Mouse (Mus musculus) neural tube, embryonic 11.5 days (tissue): ENCODE measurements around the gene N4bp2l2. TPM values are rescaled to one million over a fixed set of nuclear protein-coding genes. Genes with fewer than 3 reads are reported as not detected.

Source experiments
- ATAC-seq: fragments of 200-750 bp; cut with Nextera tagmentation; 2 replicates; pipeline ENCODE4 v1.8.0; 2017; ENCODE audit warnings: moderate number of reproducible peaks, mild to moderate bottlenecking, moderate TSS enrichment, moderate library complexity; ENCODE audit not compliant: insufficient read depth, low FRiP score, low TSS enrichment
- DNase-seq: peaks from one replicate; pipeline ENCODE4 v3.0.0-alpha.2; 2015; ENCODE audit warnings: low spot score
- H3K27ac ChIP-seq: fragments of 300-500 bp; sonication (generic); 2 replicates; pipeline ENCODE4 v1.5.1; 2014; ENCODE audit warnings: low read depth, mild to moderate bottlenecking, low read length
- H3K27me3 ChIP-seq: fragments of 300-500 bp; sonication (generic); 2 replicates; pipeline ENCODE4 v1.6.1; 2014; ENCODE audit warnings: mild to moderate bottlenecking, low read length, mixed read lengths; ENCODE audit not compliant: control insufficient read depth, insufficient read depth
- H3K36me3 ChIP-seq: fragments of 300-500 bp; sonication (generic); 2 replicates; pipeline ENCODE4 v1.6.1; 2014; ENCODE audit warnings: mild to moderate bottlenecking, low read length, moderate library complexity, mixed read lengths; ENCODE audit not compliant: control insufficient read depth, insufficient read depth
- H3K4me1 ChIP-seq: fragments of 300-500 bp; sonication (generic); 2 replicates; pipeline ENCODE4 v1.6.1; 2014; ENCODE audit warnings: low read length, mixed read lengths; ENCODE audit not compliant: control insufficient read depth, insufficient read depth
- H3K4me2 ChIP-seq: fragments of 300-500 bp; sonication (generic); 2 replicates; pipeline ENCODE4 v1.6.1; 2014; ENCODE audit warnings: low read depth, mild to moderate bottlenecking, moderate library complexity
- H3K4me3 ChIP-seq: fragments of 300-500 bp; sonication (generic); 2 replicates; pipeline ENCODE4 v1.5.1; 2014; ENCODE audit warnings: low read depth, low read length
- H3K9ac ChIP-seq: fragments of 300-500 bp; sonication (generic); 2 replicates; pipeline ENCODE4 v1.6.1; 2014; ENCODE audit warnings: mild to moderate bottlenecking, low read length
- H3K9me3 ChIP-seq: fragments of 300-500 bp; sonication (generic); 2 replicates; pipeline ENCODE4 v1.6.1; 2016; ENCODE audit warnings: low read length; ENCODE audit not compliant: control insufficient read depth
- WGBS: fragments of 180-500 bp; shearing (Covaris S2); extraction: QIAGEN DNeasy Blood & Tissue Kit; methylation state at CpG from one replicate; pipeline ENCODE4 v1.1.7; 2014; 5-methylcytosine and 5-hydroxymethylcytosine counted together
- polyA plus RNA-seq: library from polyadenylated mRNA; unstranded; fragments of >200 nt; fragmentation: Nextera tagmentation; extraction: Ambion mirVana; gene quantifications from 2 replicates; pipeline ENCODE4 v1.2.1, GENCODE M21; 2014

The N4bp2l2 gene
- polyA plus RNA-seq, 1 experiment from 2014 or later = 44.8 TPM

- Histone ChIP-seq H3K4me1 (no peaks in the 10 kb centered on the region), H3K9me3 (no peaks in the 10 kb centered on the region), H3K27ac (no peak overlapping the region), H3K9ac (no peak overlapping the region), H3K4me2 (no peak overlapping the region), H3K4me3 (no peak overlapping the region), H3K27me3 (no peaks in the 10 kb centered on the region), H3K36me3 (no peaks in the 10 kb centered on the region)
- WGBS = 83% methylated on average over 1 of the region's 1 CpGs
- DNase-seq (no peak), ATAC-seq (no peak)
Observed at GRCm38 (mm10) chr5:150611136-150611535, 54.8 kb downstream of the N4bp2l2 start.

DNA sequence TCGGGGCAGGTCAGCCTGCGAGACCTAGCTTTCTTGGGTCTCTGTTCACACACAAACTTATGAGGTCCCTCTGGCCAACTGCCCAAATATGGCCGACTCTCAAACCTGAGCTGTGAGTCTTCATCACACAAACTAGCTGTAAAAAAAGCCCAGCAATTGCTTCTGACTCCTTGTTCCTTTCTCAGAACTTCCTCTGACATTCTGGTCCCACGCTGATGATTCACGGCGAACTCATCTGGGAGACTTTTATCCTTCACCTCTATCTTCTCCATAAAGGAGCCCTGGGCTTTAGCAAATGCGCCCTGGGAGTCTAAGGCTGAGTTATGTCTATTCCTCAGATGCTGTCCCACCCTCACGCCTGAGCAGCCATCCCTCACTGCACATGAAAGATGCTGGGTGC is 58.4 kb downstream of the N4bp2l2 start:
- Histone ChIP-seq H3K4me2 (no peak overlapping the region), H3K9ac (no peak overlapping the region), H3K4me1 (no peaks in the 10 kb centered on the region), H3K36me3 (no peaks in the 10 kb centered on the region), H3K4me3 (no peak overlapping the region), H3K9me3 (no peaks in the 10 kb centered on the region), H3K27me3 (no peaks in the 10 kb centered on the region), H3K27ac (no peak overlapping the region)
- no peak for ATAC-seq
- no peak for DNase-seq
- WGBS = 93% methylated on average over 8 of the region's 8 CpGs

- Histone ChIP-seq H3K4me1 (peaks cover 3% of the 10 kb centered on the region; the same call in 1 of the 2 replicates), H3K4me3 (no peak overlapping the region), H3K27me3 (no peaks in the 10 kb centered on the region), H3K9ac (no peak overlapping the region), H3K9me3 (no peaks in the 10 kb centered on the region), H3K36me3 (no peaks in the 10 kb centered on the region), H3K27ac (no peak overlapping the region), H3K4me2 (no peak overlapping the region)
- WGBS = 96% methylated on average over 6 of the region's 6 CpGs
- DNase-seq (no peak), ATAC-seq (no peak)
Observed at GRCm38 (mm10) chr5:150606131-150606530, 59.9 kb downstream of the N4bp2l2 start.

DNA sequence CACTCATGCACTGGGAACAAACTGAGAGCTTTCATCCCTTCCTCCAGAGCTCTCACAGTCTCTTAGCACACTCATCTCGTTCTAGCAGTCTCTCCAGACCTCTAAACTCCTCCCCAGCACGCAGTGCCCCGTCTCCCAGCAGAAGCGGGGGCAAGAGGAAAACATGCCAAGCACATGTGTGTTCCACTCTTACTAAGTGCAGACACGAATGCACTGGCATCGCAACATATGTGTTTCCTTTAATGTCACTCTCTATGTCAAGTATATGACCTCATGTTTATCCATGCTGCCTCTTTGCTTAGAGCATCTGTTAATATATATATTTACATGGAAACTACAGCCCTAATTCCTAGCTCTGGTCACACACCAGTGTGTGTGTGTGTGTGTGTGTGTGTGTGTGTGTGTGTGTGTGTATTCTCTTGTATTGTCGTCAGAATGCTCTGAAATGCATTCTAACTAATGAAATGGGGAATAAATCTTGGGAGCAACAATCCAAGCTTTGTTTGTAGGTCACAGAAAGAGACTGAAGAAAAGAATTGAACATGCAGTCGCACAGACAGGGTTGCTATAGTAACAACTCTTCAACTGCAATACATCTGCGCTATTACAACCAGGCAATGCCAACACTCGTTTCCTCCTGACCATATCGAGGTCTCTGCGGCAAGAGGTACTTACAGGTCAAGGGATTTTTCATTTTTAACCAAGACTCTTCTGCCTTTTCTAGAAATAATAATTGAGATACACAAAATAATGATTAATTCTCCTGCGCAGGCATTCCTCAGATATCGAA is 64.3 kb downstream of the N4bp2l2 start:
- WGBS = 69% methylated on average over 14 of the region's 14 CpGs
- no peaks in the 10 kb centered on the region for H3K27me3 ChIP-seq
- H3K4me1 ChIP-seq = peaks cover 5% of the 10 kb centered on the region; the same call in 1 of the 2 replicates
- DNase-seq = peak; percentile 36
- no peaks in the 10 kb centered on the region for H3K36me3 ChIP-seq
- no peak overlapping the region for H3K4me2 ChIP-seq
- no peaks in the 10 kb centered on the region for H3K9me3 ChIP-seq
- no peak overlapping the region for H3K27ac ChIP-seq
- ATAC-seq = peak; percentile 90
- no peak overlapping the region for H3K4me3 ChIP-seq
- H3K9ac ChIP-seq = no peak overlapping the region

GRCm38 (mm10) chr5:150600554-150601440 is 65.2 kb downstream of the N4bp2l2 start:
- Histone ChIP-seq H3K27me3 (peaks cover under 1% of the 10 kb centered on the region; the same call in 1 of the 2 replicates), H3K4me1 (peaks cover 5% of the 10 kb centered on the region; the same call in 1 of the 2 replicates), H3K9me3 (no peaks in the 10 kb centered on the region), H3K36me3 (no peaks in the 10 kb centered on the region), H3K9ac (no peak overlapping the region), H3K4me2 (no peak overlapping the region), H3K27ac (no peak overlapping the region), H3K4me3 (no peak overlapping the region)
- WGBS = 76% methylated on average over 20 of the region's 20 CpGs
- ATAC-seq (0 out of 2 replicates have a peak, but pooled peaks have one; percentile 11), DNase-seq (no peak)

DNA sequence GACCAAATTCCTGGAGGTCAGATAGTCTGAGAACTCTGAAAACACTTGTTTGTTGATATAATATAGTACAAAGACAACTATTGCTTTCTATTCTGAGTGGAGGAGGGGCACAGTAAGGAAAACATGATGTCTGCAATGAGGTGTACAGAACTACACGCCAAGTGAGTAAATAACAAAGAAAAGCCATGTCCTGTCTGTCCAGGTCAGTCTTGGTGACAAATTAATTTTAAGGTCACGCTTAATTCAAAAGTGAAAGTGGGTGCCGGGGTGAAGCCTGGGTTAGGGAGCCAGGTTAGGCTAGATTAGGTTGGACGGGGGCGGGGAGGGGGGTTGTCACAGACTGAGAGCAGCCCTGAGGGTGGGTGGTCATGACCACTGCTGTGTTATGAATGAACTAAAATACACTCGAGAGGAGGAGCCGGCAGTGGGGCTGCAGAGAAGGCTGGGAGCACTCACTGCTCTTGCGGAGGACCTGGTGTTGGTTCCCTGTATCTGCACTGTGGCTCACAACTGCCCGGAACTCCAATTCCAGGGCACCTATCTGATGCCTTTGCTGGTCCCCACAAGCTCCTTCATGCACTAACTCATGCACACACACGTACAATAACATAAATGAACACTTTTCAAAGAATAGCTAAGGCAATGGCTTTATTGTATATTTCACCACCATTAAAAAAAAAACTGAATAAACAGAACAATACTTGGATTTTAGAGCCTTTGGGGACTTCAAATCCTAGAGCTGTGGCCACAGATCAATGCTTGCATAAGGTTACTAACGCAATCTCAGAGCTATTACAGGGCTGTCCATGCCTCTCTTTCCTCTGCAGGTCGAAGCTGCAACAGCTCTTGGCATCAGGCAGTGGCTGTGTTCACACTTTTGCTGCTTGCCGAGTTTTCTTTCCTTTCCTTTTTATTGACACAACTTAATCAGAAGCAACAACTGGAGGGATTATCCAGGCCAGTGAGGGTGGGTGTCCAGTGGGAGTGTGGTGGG is 66.4 kb downstream of the N4bp2l2 start:
- no peak overlapping the region for H3K4me3 ChIP-seq
- H3K27ac ChIP-seq = no peak overlapping the region
- H3K4me2 ChIP-seq = no peak overlapping the region
- H3K9me3 ChIP-seq = no peaks in the 10 kb centered on the region
- 64% methylated on average over 13 of the region's 13 CpGs for WGBS
- no peak for ATAC-seq
- DNase-seq = no peak
- H3K9ac ChIP-seq = no peak overlapping the region
- peaks cover 5% of the 10 kb centered on the region; the same call in 1 of the 2 replicates for H3K4me1 ChIP-seq
- peaks cover 8% of the 10 kb centered on the region; the same call in 1 of the 2 replicates for H3K27me3 ChIP-seq
- H3K36me3 ChIP-seq = no peaks in the 10 kb centered on the region

DNA sequence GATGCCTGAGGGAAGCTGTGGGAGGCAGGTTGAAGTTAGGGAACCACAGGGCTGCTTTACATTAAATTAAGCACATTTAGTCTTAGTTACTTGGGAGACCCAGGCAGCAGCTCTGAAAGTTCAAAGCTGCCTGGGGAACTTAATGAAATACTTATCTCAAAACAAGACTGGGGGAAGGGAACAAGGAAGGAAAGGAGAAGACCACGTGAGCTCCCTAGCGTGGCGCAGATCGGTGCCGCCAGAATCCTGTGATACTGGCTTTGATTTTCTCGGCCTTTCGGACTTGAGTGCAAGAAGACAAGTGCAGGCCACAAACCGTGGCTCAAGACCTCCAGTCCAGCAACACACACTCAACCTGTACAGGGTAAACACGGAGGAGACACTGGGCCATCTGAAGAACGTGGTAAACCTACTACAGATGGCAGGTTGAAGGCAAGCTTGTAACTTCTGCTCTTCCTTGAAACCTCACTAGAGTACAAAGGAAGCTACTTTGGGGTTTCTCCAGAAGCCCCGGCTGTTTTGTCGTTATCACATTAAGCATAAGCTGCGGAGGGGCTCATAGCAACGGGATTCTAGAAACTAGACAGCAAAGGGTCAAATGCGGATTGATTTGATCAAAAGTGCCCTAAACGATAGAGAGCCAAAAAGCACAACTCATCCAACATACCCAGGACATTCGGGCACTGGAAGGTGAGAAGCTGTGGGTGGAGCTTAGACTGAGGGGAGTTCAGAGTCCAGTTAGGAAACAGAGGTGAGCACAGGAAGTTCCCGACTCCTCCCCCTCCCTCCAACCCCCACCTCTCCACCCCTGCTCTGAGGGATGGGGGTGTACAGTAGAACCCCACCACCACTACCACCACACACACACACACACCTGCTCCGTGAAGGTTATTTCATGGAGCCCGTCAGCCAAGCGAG is 67.5 kb downstream of the N4bp2l2 start:
- Histone ChIP-seq H3K9ac (no peak overlapping the region), H3K27me3 (peaks cover 13% of the 10 kb centered on the region; the same call in 1 of the 2 replicates), H3K4me3 (no peak overlapping the region), H3K9me3 (no peaks in the 10 kb centered on the region), H3K4me2 (no peak overlapping the region), H3K27ac (no peak overlapping the region), H3K4me1 (peaks cover 6% of the 10 kb centered on the region), H3K36me3 (no peaks in the 10 kb centered on the region)
- WGBS = 65% methylated on average over 21 of the region's 21 CpGs
- ATAC-seq = no peak
- no peak for DNase-seq
